Mouse (Mus musculus): ENCODE measurements around the gene Cc2d1b.

The Cc2d1b gene

DNA sequence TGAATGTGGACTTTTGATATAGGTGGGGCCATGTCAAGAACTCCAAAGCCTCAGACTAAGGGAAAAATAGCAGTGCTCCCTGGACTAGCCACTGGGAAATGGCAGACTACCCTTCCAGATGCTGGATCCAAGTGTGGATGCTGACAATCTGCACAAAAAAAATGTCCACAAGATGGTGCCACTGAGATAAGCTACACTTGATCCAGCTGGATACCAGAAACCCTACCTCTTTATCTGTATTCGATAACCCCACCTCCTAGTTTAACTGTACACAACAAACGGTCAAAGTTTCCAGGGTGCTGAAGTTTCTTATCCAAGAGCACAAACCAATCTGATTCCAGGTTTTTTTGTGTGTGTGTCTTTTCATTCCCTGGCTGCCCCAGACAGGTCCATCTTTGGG is 44.7 kb downstream of the Cc2d1b start:
- peak; percentile 19 to 38 for DNase-seq
